Mouse (Mus musculus) heart, postnatal 0 days (tissue): ENCODE measurements around the gene Ccdc57. TPM values are rescaled to one million over a fixed set of nuclear protein-coding genes. Genes with fewer than 3 reads are reported as not detected.
"Not testable (repeated sequence)": the region's sequence is repeated elsewhere in the genome, so short reads cannot be mapped to it uniquely, and the experiment has no call there.

Experiments
- ATAC-seq: fragments of 200-750 bp; cut with Nextera tagmentation; 2 replicates; pipeline ENCODE4 v1.8.0; 2017; ENCODE audit warnings: low read depth, moderate number of reproducible peaks, moderate library complexity; ENCODE audit not compliant: insufficient read depth
- DNase-seq: peaks from one replicate; pipeline ENCODE4 v3.0.0-alpha.2; 2016; ENCODE audit warnings: low spot score
- H3K27ac ChIP-seq: fragments of 300-500 bp; sonication (generic); 2 replicates; pipeline ENCODE4 v1.5.1; 2014; ENCODE audit warnings: low read depth, mild to moderate bottlenecking
- H3K27me3 ChIP-seq: fragments of 300-500 bp; sonication (generic); 2 replicates; pipeline ENCODE4 v1.6.1; 2014; ENCODE audit warnings: low read length, mixed read lengths; ENCODE audit not compliant: control insufficient read depth, insufficient read depth
- H3K36me3 ChIP-seq: fragments of 300-500 bp; sonication (generic); replicated peaks from 2 replicates; pipeline ENCODE4 v1.6.1; 2014; ENCODE audit warnings: low read length, mixed read lengths; ENCODE audit not compliant: control insufficient read depth, insufficient read depth
- H3K4me1 ChIP-seq: fragments of 300-500 bp; sonication (generic); 2 replicates; pipeline ENCODE4 v1.6.1; 2014; ENCODE audit warnings: antibody characterized with exemption; ENCODE audit not compliant: control insufficient read depth, insufficient read depth
- H3K4me2 ChIP-seq: fragments of 300-500 bp; sonication (generic); 2 replicates; pipeline ENCODE4 v1.6.1; 2014; ENCODE audit warnings: low read depth, mild to moderate bottlenecking, low read length, moderate library complexity
- H3K4me3 ChIP-seq: fragments of 300-500 bp; sonication (generic); 2 replicates; pipeline ENCODE4 v1.5.1; 2014; ENCODE audit warnings: low read depth, low read length
- H3K9ac ChIP-seq: fragments of 300-500 bp; sonication (generic); replicated peaks from 2 replicates; pipeline ENCODE4 v1.6.1; 2014; ENCODE audit warnings: low read depth, low read length, mixed read lengths
- H3K9me3 ChIP-seq: fragments of 300-500 bp; sonication (generic); replicated peaks from 2 replicates; pipeline ENCODE4 v1.6.1; 2016; ENCODE audit warnings: low read length; ENCODE audit not compliant: control insufficient read depth
- CTCF ChIP-seq: IDR thresholded peaks from 2 replicates; pipeline ENCODE4 v1.5.1; 2016; ENCODE audit warnings: antibody characterized with exemption, control low read depth, low read depth
- EP300 ChIP-seq: IDR thresholded peaks from 2 replicates; pipeline ENCODE4 v1.6.1; 2016; ENCODE audit warnings: antibody characterized with exemption, low read depth
- WGBS: fragments of 180-500 bp; shearing (Covaris S2); extraction: QIAGEN DNeasy Blood & Tissue Kit; methylation state at CpG from one replicate; pipeline ENCODE4 v1.1.7; 2014; 5-methylcytosine and 5-hydroxymethylcytosine counted together
- polyA plus RNA-seq: library from polyadenylated mRNA; unstranded; fragments of >200 nt; fragmentation: Nextera tagmentation; extraction: Ambion mirVana; gene quantifications from 2 replicates; pipeline ENCODE4 v1.2.1, GENCODE M21; 2015
- total RNA-seq: library from RNA; depleted of rRNA; stranded (reverse); fragments of >200 nt; gene quantifications from 2 replicates; pipeline ENCODE4 v1.2.3, GENCODE M21; 2014; ENCODE audit warnings: low replicate concordance

Gene Ccdc57
- total and polyA plus RNA-seq, 2 experiments from 2014 or later, result 1.5 to 1.6 TPM

DNA sequence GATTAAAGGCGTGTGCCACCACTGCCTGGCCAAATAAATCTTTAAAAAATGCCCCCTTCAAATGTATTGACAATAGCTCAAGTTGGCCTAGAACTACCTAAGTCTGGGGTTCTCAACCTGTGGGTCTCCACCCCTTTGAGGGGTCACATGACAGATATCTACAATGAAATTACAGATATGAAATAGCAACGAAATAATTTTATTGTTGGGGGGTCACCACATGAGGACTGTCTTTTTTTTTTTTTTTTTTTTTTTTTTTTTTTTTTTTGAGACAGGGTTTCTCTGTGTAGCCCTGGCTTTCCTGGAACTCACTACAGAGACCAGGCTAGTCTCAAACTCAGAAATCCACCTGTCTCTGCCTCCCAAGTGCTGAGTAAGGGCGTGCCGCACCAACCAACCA, 88.3 kb downstream of the Ccdc57 start:
- Histone ChIP-seq H3K27me3 (no peaks in the 10 kb centered on the region), H3K36me3 (no peaks in the 10 kb centered on the region), H3K4me2 (no peak overlapping the region), H3K27ac (no peak overlapping the region), H3K4me1 (no peaks in the 10 kb centered on the region), H3K4me3 (no peak overlapping the region), H3K9me3 (no peaks in the 10 kb centered on the region), H3K9ac (no peak overlapping the region)
- TF ChIP-seq EP300 (no peak), CTCF (no peak)
- DNase-seq (no peak), ATAC-seq (no peak)
- WGBS, result 86% methylated on average over 4 of the region's 4 CpGs

GRCm38 (mm10) chr11:120833555-120834280, 99.0 kb downstream of the Ccdc57 start:
- H3K27ac ChIP-seq, result no peak overlapping the region
- no peak for ATAC-seq
- no peaks in the 10 kb centered on the region for H3K9me3 ChIP-seq
- no peaks in the 10 kb centered on the region for H3K36me3 ChIP-seq
- H3K9ac ChIP-seq, result no peak overlapping the region; the same call in 1 of the 2 replicates
- TF ChIP-seq EP300, result no peak
- no peak for TF ChIP-seq CTCF
- no peak overlapping the region for H3K4me2 ChIP-seq
- H3K27me3 ChIP-seq, result no peaks in the 10 kb centered on the region
- DNase-seq, result no peak
- 29% methylated on average over 8 of the region's 8 CpGs for WGBS
- H3K4me1 ChIP-seq, result no peaks in the 10 kb centered on the region; the same call in 1 of the 2 replicates
- no peak overlapping the region for H3K4me3 ChIP-seq

GRCm38 (mm10) chr11:120832962-120833361, 99.7 kb downstream of the Ccdc57 start:
- not testable (repeated sequence) for H3K9me3 ChIP-seq, H3K4me1 ChIP-seq, H3K9ac ChIP-seq, H3K27ac ChIP-seq, ATAC-seq, DNase-seq, H3K4me3 ChIP-seq, H3K27me3 ChIP-seq, H3K4me2 ChIP-seq, H3K36me3 ChIP-seq
- 84% methylated on average over 5 of the region's 5 CpGs for WGBS

DNA sequence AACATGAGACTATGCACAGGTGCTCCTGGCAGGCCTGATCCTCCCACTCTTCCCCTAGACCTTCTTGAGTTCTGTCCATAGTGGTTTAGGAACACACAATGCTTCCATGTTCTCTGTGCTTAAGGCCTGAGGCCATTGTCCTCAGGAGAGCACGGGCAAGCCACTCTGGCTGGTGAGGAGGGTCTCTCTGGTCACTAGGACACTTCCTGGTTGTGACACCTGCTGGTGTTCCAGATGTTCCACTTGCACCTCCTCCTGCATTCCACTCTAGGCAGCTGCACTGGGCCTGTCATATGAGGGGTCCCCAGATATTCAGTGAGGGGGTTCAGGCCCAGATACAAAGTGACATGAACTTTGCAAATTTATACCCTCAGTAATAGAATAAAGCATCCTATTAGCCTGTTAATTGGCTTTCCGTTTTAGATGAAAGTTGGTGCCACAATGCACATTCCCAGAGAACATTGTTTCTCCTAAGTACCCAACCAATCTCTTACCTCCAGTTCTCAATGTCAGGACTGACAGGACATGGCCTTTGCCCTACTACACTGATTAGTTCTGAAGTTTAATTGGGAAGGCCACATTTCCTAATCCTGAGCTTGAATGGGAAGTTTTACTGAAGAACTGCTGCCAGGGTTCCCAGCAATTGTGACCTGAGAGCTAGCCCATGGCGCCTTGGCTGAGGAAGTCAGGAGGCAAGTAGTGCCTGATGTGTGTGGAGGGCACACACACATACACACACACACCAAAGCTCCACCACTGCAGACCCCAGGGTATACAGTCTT, 100.8 kb downstream of the Ccdc57 start:
- Histone ChIP-seq H3K4me2 (no peak overlapping the region), H3K9me3 (no peaks in the 10 kb centered on the region), H3K27ac (no peak overlapping the region), H3K27me3 (no peaks in the 10 kb centered on the region), H3K4me1 (no peaks in the 10 kb centered on the region; the same call in 1 of the 2 replicates), H3K4me3 (no peak overlapping the region), H3K36me3 (no peaks in the 10 kb centered on the region), H3K9ac (no peak overlapping the region)
- TF ChIP-seq EP300 (no peak), CTCF (no peak)
- ATAC-seq, result no peak
- WGBS, result 82% methylated on average over 3 of the region's 3 CpGs
- no peak for DNase-seq

- Histone ChIP-seq H3K9ac (no peak overlapping the region), H3K9me3 (no peaks in the 10 kb centered on the region), H3K4me3 (no peak overlapping the region), H3K4me1 (peaks cover 1% of the 10 kb centered on the region), H3K36me3 (no peaks in the 10 kb centered on the region), H3K4me2 (no peak overlapping the region), H3K27ac (no peak overlapping the region), H3K27me3 (no peaks in the 10 kb centered on the region)
- ATAC-seq (no peak), DNase-seq (no peak)
- no peak for TF ChIP-seq CTCF
- WGBS, result 86% methylated on average over 12 of the region's 12 CpGs
Measured at GRCm38 (mm10) chr11:120830686-120831085, 102.0 kb downstream of the Ccdc57 start.
